Mouse (Mus musculus) left cerebral cortex, adult 9 months (tissue): Measurements from ENCODE around the gene Pah.

Source experiments
- DNase-seq, 2 experiments: peaks; one replicate each; pipeline ENCODE4 v3.0.0; 2022; ENCODE audit warnings: low spot score in 2 of 2

Gene Pah

DNA sequence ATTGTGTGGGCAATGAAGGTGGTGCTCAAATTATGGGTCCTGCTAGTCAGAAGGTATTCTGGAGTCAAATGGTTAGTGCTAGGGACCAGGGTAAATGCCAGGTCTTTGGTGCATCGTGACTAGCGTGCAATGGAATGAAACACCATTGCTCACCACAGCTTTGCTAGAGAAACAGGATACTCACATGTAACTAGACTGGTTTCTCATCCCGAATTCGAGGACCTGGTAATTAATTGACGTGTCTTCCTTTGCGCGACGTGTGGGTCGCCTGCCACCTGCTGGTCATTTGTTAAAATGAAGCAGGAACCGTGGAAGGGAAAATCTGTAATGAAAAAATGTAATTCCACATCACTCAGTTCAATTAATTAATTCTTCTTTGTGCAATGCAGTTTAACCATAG is 17.6 kb upstream of the Pah start:
- DNase-seq = no peak

DNA sequence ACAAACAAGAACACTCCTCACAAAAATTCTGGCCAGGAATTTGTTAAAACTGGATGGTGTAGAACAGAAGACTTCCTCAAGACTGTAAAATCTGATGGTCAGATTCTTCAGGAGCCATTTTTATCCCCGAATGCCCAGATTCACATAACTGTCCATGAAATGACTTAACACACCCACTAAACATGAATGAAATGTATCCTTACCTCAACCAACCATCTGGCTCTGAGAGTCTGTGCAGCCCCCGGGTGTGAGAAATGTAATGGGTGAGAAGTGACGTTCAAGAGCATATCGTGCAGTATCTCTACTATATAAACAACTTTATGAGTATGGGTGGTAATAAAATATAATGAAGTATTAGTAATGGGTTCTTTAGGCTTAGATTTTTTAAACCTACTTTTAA is 13.0 kb upstream of the Pah start:
- no peak for DNase-seq

DNA sequence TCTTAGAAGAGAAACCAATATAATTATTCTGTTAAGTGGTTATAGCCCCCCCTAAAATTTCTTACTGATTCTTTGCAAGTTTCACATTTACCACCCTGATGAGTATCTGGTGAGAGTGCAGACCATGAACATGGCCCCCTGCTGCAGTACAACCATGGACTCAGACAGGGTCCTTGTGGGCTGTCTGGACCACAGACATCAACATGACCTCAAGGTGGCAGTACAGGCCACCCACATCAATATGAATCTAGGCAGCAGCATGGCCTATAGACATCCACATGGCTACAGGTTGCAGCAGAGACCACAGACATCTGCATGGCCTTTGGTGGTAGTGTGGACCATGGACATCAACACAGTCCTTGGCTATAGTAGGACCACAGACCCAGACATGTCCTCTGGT is 8.5 kb upstream of the Pah start:
- no peak for DNase-seq

DNA sequence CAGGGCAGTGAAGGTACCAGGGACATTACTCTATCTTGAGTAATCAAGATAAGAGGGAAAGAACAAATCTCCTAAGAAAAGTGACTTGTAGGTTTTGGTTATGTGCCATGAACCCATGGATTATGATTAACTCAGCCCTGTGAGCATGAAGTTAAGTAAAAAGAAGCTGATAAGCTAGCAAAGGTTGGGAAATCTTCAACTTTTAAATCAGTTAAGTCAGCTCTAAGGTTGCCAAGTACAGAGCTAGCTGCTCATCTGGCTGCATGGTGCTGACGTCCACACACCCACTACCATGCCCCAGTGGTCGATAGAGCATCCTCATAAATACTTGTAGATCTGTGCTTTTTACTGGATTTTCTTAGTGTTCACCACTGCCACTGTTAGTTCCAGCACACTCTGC is 3.0 kb upstream of the Pah start:
- no peak for DNase-seq

DNA sequence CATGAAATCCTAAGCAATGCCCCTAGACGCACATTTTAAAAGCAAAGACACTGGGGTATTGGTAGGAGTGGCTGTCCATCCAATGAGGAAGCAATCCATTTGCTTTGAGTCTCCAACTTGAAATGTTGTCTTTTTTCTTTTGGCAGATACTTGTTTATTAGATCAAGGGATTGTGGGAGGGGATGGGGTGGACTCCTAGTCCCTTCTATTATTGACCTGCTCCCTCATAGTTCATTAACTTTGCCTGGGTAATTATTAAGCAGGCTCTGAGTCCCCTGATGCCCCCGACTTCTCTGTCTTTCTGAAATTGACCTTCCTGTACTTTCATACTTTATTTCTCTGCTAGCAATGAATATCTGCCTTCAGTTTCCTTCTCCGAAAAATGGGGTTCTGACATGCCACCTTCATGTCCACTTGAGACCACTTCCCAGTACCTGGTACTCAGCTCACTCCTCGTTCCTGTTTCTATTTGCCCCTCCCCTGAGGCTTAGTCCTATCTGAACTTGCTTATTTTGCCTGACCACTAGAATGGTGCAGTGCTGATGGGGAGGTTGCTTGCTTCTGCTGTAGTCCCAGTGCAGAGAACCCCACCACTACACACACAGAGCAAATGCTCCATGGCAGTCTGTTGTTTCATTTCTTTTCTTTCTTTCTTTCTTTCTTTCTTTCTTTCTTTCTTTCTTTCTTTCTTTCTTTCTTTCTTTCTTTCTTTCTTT is 1.0 kb upstream of the Pah start:
- no peak for DNase-seq

DNA sequence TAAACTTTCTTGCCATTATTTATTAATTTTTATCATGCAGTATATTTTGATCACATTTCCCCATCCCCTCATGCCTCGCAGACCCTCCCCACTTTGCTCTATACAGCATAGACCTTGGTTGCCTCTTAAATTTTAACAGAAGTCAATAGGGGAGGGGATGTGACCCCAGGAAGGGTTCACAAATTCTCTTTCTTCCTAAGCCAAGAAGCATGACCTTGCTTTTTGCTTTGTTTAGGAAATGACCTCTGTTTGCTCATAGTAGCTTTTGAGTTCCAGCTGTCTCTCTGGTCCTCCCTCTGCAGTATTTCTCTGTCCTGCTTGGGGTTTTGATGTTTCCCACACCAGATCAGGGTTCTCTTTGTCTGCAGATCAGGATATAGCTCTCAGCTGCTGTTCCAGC is 12.6 kb downstream of the Pah start:
- no peak for DNase-seq

DNA sequence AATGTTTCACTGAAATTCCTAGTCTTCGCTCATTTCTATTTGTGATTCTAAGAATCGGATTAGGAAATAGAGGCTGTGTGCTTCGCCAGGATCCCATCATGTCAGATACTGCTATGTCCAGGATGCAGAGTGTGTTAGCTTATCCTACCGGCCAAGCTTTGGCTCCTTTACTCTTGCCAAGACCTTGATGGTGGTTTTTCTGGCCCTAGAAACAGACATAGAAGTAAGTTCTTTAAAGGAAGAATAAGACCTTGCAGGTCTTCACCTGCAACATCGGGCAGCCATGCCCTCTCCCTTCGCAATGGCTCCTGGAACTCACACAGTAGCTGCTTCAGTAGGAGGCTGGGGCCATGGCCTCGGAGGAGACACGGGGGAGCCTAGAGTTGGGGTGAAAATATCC is 24.2 kb downstream of the Pah start:
- no peak for DNase-seq

DNA sequence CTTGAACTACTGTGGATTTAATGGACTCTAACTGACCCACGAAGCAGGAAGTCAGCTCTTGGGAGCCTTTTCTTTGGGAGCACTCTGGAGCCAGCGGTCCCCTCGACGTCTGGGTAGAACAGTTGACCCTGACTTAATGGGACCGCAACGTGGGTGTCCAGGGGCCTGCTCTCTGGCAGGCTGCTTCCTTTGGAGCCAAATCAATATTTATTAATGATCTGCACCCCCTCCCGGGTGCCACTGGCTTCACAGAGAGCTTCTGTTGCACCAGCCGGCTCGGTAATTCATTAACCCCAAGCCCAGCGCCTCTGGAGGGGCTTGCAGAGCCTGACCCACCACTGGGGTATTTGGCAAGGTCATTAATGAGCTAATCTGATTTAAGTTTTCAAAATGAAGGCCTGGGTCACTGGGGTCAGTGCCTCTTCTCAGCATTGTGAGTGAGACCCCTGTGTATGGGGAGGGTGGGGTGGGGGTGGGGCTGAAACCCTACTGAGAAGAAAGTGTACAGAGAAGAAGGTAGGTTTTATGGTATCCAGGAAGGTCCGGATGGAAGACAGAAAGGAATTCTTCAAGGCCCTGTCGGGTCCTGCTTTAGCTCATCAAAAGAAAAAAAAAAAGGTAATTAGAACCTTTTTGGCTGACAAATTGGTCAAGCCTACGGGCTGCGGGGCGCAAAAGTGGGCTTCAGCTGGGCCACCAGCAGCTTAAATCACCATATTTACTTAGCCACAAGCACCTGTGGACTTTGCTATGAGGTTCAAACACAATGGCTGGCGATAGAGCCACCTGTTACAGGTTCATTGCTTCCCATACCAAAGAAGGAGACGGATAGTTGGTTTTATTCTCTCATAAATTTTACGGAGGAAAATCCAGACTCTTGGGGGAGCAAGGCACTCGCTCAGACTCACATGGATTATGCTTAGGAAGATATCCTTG is 25.0 kb downstream of the Pah start:
- DNase-seq = no peak

DNA sequence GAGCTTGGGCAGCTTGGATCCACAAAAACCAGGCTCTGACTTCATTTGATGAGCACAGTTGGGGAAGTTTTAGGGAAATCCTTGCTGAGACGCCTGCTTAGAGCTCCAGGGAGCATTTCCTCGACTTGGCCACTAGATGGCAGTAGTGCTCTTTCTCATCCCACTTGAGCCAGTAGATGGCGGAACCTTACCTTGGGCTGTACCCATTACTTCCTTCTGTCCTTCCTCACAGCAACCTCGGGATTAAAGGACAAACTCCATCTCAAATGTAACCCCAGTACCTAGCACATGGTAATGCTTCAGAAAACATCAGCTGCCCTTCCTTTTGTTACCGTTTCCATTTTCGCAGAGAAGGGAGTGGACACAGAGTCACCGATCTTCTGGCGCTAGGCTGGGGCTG is 31.1 kb downstream of the Pah start:
- peak in 1 of 2 experiments; percentile 50 for DNase-seq

DNA sequence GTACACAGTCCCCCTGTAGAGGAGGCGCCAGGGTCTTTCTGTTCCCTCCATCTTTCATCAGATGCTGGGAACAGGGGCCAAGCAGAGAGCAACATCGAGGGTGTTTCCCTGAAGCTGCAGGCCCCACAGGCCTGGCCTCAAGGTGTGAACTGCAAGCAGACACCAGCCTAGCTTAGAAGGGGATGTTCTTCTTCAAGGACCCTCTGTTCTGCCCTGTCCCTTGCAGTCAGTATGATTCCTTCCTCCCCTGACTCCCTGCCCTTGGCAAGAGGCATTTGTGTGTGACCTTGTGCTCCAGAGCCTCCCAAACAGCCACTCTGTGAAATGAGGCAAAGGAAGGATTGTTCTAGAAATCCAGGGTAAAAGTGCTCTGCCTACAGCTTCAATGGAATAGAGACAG is 34.8 kb downstream of the Pah start:
- no peak for DNase-seq

DNA sequence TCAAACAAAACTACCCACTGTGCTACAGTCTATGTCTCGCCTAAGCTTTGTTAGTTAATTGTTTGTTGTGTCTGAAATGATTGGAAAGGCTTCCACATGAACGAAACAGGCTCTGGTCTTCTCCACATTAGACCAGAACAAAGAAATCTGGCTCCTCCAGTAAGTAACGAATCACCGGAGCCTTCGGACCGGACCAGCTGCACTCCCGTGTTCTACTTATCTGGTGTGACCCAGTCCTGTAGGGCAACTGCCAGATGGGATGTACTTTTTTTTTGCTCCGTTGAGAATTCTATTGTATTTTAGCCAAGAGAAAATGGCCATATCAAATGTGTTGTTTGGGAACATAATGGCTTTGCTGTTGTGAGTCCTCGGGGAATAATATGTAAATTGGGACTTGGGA is 42.2 kb downstream of the Pah start:
- no peak for DNase-seq

DNA sequence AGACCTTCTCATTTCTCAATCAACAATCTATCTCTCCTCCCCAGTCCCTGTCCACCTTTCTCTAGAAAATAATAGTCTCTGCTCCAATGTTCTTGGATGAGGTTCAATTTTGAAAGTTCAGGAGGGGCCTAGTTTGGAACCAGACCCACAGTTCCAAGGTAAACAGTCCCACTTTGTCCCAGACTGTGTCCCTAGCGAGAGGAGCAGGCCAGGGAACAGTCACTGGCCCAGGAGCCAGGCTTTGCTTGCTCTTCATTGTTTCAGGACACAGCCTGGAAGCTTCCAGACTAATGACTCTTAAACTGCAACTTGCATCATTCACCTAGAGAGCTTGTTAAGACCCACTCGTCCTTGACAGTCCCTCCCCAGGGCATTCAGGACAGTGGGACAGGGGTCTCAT is 44.1 kb downstream of the Pah start:
- no peak for DNase-seq

DNA sequence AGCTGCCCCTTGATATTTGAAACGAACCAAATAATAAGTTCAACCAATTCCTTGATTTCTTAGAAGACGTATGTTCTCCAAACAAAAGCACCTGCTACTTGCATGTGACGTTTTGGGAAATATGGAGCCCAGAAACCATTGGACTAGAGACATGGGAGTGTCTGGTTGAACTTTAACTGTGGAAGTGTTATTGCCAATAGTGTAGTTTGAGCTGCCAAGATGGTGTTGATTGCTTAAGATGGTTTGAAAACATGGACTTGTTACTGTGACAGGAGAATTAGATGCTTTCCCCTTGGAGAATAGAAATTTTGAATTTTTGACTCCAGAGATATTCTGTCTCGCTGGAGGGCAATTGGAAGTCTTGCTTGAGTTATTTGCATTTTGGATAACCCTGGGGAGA is 50.9 kb downstream of the Pah start:
- DNase-seq = no peak

DNA sequence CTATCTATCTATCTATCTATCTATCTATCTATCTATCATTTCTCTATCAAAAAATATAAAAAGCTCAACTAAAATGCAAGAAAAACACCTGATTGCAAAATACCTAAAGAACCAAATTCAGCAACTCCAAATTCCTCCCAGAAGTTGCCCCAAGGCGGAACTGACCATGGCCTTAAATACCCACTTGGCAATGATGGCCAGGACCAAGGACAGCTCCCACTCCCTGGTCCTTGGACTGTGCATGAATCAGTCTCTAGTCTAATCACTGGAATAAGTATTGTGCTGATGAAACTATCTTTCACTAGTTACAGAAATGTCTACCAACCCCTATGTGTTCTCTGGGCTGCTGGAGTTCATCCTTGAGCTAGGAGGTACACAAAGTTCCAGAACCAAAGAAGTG is 65.1 kb downstream of the Pah start:
- no peak for DNase-seq

DNA sequence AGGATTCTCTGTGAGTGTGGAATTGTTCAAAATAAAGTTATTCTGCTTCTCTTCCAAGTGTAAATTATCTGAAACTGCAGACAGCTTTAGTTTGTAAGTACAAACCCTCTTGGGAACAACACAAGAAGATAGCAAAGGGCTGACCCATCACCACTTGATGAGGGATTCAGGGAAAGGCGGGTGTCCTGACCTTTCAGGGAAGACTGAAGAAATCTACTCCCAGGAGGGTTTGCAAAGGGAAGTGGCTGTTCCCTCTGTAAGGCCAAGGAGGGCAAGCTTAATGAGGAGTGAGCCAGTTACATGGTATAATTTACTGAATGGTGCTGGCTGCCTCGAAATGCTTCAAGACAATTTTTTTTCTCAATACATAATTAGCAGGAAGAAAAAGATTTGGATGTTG is 72.3 kb downstream of the Pah start:
- DNase-seq = no peak

DNA sequence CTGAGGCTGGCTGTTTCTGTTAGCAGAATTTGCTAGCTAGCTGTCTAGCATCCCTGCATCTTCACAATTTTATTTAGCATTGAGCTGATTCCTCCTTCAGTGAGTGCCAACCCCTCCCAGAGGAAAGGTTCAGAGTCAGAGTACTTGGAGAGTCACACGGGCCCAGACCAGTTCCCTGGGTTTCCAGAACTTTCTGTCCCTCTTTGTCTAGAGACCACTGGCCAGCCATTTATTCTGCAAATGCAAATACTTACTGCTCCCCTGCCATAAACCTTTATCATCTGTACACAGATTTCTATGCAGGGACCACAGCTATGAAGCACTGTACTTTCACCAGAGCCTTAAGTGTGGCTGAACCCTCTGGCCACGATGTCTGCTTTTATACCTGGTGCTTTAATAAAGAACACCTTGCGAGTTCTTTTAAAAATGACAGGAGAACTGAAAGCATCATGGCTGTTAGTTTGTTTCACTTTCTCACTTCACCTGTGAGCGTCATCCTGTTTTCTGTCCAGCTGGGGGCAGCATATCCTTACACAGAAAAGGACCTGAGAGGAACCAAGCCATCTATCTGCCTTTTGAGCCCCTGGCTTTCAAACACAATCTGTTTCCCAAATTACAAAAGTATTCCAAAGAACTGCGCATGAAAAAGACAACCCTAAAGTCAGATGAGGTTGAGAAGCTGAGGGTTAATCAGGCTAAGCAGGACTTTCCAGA is 74.9 kb downstream of the Pah start:
- peak in 1 of 2 experiments; percentile 49 for DNase-seq

DNA sequence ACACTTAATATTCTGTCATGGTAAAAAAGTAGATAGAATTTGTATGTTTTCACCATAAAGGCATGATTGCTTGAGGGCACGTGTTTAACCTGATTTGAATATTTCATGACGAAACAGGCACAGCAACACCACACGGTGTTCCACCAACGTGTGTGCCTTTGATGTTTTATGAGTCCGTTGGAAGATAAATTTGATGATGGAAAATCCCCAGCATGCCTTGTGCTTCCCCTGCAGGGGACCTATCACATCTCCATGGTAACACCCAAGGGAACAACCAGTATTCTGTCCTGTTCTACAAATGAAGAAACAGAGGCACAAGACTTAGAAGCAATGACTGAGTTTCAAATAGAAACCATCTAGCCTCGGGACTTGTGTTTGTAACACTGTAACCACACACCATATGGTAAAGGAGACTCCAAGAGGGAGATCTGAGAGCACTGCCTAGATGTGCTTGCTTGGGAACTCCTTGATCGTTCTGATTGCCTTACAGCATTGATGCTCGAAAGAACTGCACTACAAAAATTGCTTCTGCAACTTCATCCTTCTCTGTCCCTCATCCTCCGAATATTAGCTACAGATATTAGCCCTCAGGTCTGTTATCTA is 75.6 kb downstream of the Pah start:
- DNase-seq = peak; percentile 5 to 25

DNA sequence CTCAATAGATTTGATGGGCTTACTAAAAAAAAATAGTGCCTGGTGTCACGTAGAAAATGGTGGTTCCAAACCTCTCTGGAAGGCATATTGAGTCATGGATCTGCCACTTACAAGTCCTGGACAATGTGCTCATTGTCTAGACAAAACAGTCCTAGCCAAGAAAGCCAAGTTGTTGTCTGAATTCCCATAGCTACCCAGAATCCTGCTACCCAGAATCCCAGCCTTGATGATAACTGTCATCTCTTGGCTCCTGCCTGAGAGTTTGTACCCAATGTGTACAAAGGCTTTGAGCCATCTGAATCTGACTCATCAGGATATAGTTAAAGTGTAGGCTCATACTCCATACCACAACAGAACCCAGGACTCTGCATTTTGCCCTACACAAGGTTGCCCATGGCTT is 80.6 kb downstream of the Pah start:
- DNase-seq = no peak

DNA sequence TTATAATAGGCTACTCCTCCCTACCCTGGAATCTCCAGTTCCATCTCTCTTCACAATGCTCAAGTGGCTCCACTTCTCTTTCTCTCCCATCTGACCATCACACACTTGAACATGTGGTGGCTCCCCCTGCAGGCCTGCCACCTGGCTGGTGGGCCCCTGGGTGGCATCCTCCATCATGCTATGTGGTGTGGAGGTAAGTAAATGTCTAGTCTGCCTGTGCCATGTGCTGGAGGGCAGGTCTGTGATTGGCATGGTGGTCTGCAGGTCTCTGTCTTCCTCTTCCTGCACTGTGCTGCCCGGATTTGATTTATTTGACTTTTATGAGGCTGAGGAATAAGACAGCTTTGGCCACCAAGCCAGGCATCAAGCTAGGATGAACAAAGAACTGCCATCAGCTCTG is 103.6 kb downstream of the Pah start:
- DNase-seq = no peak
